Mouse (Mus musculus) ovary, postnatal 36 days (tissue): ENCODE measurements around the gene Slit3.
A peak's percentile ranks its signal among the peaks of the same experiment; 100 is the strongest.

ENCODE experiments used
- DNase-seq: peaks from one replicate; pipeline ENCODE4 v3.0.0; 2022; ENCODE audit warnings: low spot score, mixed read lengths

The Slit3 gene

DNA sequence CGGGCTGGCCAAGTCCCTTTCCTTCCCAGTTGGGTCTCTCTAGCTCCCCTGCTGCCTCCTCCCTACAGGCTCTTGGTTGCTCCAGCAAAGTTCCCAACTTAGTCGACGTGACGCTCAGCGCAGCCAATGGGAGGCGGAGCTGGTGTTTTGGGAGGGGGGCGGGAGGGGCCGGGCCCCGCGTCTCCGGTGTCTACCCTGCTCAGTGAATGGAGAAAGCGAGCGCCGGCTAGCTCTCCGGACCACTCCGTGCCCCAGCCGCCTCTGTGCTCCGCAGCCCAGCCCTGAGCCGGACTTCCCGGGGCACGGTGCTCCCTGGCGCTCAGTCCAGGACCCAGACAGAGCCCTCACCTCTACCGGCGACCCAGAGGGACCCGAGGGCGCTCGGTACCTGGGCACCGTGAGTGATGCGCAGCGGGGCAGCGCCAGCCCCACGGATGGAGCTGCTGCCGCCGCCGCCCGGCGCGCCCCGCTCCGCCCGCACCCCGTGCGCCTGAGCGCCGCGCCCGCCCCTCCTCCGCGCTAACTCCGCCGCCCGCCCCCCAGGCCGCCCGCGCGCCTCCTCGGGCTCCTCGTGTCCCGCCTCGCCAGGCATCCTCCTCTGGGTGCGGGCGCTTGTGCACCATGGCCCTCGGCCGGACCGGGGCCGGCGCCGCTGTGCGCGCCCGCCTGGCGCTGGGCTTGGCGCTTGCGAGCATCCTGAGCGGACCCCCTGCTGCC lies at the start of gene Slit3:
Gene Slit3 (plus strand): TSS at position 331 of the 717 bp plus-strand sequence.
- peak; percentile 57 for DNase-seq

DNA sequence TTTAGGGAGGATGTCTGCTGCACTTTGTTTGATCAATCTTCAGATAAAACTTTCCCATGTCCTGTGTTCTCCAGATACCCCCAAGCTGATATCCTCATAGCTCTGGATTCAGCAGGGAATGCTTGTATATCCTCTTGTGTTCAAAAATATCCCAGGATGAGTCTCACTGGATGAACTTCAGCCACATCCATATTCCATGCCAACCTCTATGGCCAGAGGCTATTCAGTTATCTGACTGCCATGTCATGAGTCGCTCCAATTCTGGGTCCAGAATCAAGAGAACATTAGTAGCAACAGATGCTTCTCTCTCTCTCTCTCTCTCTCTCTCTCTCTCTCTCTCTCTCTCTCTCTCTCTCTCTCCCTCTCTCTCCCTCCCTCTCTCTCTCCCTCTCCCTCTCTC lies 49.6 kb upstream of the Slit3 start:
- no peak for DNase-seq

DNA sequence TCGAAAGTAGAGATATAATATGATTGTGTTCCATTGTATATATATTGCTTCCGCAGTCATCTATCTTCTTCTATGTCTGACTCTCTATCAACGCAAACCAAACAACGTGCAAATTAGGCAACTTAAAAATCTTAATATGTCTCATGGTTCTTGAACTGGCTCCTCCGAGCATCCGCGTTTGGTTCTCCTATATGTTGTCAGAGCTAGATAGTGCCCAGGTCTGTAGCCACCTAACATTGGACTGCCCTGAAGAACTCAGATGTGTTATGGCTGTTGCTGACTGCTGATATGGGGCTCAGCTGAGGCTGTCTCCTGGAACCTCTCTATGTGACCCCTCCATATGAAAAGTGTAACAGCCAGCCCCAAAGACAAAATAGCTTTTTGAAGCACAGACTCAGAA lies 45.6 kb upstream of the Slit3 start:
- no peak for DNase-seq

DNA sequence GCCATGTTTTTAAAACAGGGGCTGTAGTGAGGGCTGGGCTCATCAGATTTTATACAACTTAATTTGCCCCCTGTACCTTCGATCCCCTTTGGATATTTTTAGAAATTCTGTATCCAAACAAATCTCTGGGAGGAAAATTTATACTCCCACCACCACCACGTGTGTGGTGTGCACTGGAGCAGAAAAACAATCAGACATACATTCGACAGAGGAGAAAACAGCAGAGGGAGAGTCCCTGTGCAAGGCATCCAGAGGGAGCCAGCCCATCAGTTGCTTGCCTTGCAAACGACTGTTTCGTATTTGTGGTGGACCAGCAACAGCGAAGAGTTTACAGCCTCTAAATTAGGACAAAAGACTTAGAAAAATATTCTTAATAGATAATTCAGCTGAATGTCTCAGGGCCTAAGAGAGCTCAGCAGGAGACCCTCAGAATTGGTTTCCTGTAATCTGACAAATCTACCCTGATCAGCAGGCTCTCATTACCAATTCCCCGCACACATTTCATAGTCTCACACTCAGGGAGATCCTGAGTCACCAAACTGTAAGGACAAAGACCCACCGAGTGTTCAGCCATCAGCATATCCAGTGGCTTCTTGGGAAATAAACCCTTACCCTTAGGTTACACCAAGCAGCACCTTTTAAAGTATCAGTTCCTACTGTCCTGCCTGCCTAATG lies 40.4 kb upstream of the Slit3 start:
- no peak for DNase-seq

- no peak for DNase-seq
These were observed 38.7 kb upstream of the Slit3 start for GRCm38 (mm10) chr11:35082297-35082696.

GRCm38 (mm10) chr11:35083049-35083448 lies 38.0 kb upstream of the Slit3 start:
- DNase-seq, result no peak

- no peak for DNase-seq
These were observed 35.7 kb upstream of the Slit3 start for GRCm38 (mm10) chr11:35085351-35085750.

- DNase-seq, result no peak
These were observed 35.0 kb upstream of the Slit3 start for GRCm38 (mm10) chr11:35086029-35086428.

- no peak for DNase-seq
These were observed 33.6 kb upstream of the Slit3 start for GRCm38 (mm10) chr11:35087454-35087853.

DNA sequence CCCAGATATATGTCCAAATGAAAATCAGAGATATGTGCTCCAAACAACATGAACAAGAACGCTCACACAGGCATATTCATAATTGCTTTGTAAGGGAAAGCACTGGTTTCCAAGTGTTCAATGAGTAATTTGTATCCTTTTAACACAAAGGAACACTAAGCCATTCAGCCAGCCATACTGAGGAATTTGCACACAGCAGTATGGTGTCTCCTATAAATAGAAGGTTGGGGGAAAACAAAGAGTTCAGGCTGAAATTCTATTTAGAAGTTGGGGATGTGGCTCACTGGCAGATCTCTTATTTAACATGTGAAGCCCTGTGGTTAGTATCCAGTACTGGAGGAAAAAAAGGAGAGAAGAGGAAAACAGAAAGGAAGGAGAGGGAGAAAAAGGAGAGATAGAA lies 32.9 kb upstream of the Slit3 start:
- DNase-seq, result no peak

- DNase-seq, result no peak
These were observed 30.2 kb upstream of the Slit3 start for GRCm38 (mm10) chr11:35090629-35091335.

GRCm38 (mm10) chr11:35096538-35096937 lies 24.5 kb upstream of the Slit3 start:
- no peak for DNase-seq

DNA sequence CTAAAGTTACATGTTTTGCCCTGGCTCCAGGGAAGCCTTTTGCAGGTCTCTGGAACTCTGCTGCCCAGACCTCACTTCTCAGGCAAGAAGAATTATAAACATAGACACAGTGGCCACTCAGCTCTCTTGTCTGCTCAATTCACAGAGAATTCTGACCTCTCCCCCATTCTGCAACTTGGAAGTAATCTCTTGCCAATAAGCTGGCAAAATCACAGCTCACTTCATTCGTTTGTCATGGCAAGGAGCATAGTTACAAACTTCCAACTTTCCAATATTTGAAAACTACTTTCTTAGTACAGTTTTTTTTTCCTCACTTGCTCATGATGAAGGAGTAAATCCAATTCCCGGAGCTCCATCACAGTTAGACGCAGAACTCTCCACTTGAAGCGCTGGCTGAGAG lies 11.2 kb upstream of the Slit3 start:
- DNase-seq, result no peak

DNA sequence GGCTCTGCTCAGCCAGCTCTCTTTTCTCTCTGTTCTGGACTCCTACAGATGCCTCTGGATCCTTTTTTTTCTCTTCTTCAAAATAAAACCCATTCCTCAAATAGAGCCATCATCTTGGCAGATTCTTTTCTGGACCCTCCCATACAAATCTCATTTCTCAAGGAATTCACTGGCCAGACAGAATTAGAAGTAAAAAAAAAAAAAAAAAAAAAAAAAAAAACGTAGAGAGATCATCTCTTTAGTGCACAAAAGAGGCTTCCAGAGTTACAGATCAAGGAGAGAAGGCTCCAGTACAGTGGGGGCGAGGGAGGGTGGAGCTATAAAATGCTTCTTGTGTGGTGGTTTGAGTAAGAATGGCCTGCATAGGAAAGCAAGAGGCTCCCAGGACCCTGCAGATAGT lies 10.2 kb upstream of the Slit3 start:
- DNase-seq, result no peak

DNA sequence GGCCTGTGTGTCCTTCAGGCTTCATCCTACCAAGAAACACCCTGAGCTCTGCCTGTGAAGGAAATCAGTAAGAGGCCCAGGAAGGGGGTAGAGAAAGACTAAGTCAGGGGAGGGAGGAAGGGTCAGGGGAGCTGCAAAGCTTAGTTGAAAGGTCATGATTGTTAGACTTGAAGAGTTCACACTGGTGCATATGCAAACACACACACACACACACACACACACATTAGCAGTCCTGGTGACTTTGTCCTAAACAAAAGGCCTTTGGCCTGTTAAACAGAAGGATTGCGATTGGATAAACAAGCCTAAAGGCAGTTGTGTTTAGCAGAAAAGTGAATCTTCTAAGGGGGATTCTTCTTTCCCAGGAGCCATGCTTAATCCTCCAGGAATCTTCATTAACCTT lies 7.7 kb upstream of the Slit3 start:
- no peak for DNase-seq

DNA sequence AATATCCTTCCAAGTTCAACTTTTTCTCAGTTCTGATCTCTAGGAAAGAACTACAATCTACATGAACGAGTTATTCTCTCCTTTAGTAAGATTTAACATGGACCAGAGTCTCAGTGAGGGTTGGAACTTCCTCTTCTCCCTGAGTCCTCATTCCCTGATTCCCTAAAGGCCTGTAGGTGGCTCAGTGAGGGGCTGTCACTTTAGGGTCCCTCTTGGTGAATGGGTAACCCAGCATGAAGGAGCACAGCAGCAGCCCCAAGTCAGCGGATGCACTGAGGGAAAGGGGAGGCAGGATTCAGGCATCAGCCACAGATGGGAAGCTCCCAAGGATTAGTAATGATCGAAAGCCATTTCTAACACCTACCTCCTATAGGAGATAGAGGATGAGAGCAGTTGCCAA lies 4.6 kb upstream of the Slit3 start:
- no peak for DNase-seq

- no peak for DNase-seq
These were observed 3.2 kb upstream of the Slit3 start for GRCm38 (mm10) chr11:35117871-35118270.

DNA sequence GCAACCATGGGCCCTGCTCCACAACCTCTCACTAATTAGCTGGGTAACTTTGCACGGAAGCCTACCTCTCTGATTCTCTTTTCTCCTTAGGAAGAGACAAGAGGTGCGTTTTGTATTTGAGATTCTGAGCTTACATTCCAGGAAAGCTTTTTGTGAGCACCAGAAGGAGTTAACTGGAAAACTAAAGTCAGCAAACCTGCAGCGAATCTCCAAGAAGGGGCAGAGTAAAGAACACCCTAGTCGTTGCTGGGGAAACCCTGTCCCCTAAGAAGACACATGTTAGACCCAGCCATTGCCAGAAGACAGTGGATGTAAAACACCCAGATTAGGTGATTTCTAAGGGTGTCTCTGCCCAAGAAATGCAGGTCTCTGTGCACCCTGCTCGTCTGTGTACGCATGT lies 2.3 kb upstream of the Slit3 start:
- DNase-seq, result no peak

GRCm38 (mm10) chr11:35119360-35119759 lies 1.7 kb upstream of the Slit3 start:
- peak; percentile 72 for DNase-seq

- DNase-seq, result no peak
These were observed 948 bp upstream of the Slit3 start for GRCm38 (mm10) chr11:35120076-35120475.

GRCm38 (mm10) chr11:35121611-35121959 lies 561 bp downstream of the Slit3 start:
- no peak for DNase-seq

DNA sequence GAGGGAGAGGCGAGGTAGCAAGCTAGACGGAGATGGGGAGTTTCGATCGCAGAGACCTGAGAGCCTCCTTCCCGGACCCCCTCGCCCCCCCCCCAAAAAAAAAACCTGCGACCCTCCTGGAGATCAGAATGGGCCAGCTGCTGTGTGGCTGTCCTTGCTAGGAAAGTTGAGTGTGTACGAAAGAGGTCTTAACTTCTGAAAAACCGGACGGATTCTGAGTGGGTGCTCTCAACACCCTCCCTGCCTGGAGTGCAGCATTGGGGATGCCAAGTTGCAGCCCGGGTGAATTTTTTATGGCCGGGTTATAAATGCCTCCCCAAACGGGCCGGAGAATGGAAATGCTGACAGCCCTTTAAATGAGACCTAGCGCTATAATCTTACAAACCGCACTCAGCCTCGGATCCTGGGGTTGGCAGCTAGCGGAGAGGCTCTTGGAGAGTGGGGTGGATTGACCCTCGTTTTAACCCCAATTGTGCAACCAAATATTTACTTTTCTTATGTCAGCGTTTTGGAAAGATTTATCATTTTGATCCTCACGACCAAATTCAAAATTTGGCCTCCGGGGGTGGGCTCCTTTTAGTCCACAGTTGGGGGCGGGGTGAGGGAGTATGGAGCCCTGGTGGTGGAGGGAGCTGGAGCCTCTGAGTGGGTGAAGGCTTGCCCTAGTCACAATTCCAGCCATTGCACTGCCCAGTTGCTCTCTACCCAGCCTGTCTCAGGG lies 1.2 kb downstream of the Slit3 start:
- DNase-seq, result no peak
